Mouse (Mus musculus): ENCODE measurements around the gene Ctnnb1.

DNA sequence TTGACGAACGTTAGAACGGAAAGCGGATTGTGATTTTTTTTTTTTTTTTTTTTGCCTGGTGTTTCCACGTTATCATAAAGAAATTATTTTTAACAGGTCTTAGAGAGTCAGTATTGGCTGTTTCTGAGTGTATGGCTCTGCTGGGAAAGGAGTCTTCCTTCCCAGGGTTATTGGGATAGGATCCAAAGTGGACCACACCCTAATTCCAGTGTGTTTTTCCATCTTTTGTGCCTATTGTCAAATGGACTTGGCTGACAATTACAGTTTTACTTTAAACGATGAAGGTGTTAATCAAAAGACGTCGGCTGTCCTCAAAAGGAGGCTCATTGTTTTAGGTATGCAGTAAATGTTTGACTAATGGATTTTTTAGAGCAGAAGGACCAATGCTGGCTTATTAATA lies 1.8 kb downstream of the Ctnnb1 start:
- TF ChIP-seq CTCF (IDR thresholded peaks at IDR 0.05): no peak
- no peak for TF ChIP-seq EP300 (IDR thresholded peaks at IDR 0.05)
